Mouse (Mus musculus) T-helper 1 cell (primary cell): ENCODE data around the gene Galm.

Source experiments
- in situ Hi-C: fragments of 300-600 bp; cut with MboI, MseI; formaldehyde crosslinking; loops from one replicate; pipeline ENCODE4 v1.15.1; 2025; ENCODE audit warnings: high pct_unique_total_duplicates

Gene Galm

GRCm38 (mm10) chr17:80165741-80166140 lies 38.5 kb downstream of the Galm start:
- in situ Hi-C loops, result no loop called here

GRCm38 (mm10) chr17:80166346-80166745 lies 39.1 kb downstream of the Galm start:
- in situ Hi-C loops, result no loop called here

- in situ Hi-C loops, result no loop called here
Measured at GRCm38 (mm10) chr17:80167436-80167835, 40.2 kb downstream of the Galm start.

- in situ Hi-C loops, result no loop called here
Measured at GRCm38 (mm10) chr17:80167851-80168251, 40.6 kb downstream of the Galm start.

GRCm38 (mm10) chr17:80168425-80169182 lies 41.3 kb downstream of the Galm start:
- in situ Hi-C loops, result no loop called here

GRCm38 (mm10) chr17:80169792-80170191 lies 42.5 kb downstream of the Galm start:
- in situ Hi-C loops, result loop anchor here (5.0 kb wide), 1 partner anchor 32 kb away; no protein-coding TSS in a partner anchor

- in situ Hi-C loops, result loop anchor here (5.0 kb wide), 1 partner anchor 34 kb away; no protein-coding TSS in a partner anchor
Measured at GRCm38 (mm10) chr17:80170951-80171350, 43.7 kb downstream of the Galm start.

- in situ Hi-C loops, result loop anchor here (5.0 kb wide), 1 partner anchor 35 kb away; no protein-coding TSS in a partner anchor
Measured at GRCm38 (mm10) chr17:80171948-80172347, 44.7 kb downstream of the Galm start.

- in situ Hi-C loops, result loop anchor here (5.0 kb wide), 1 partner anchor 35 kb away; no protein-coding TSS in a partner anchor
Measured at GRCm38 (mm10) chr17:80172761-80173160, 45.5 kb downstream of the Galm start.

- in situ Hi-C loops, result loop anchor here (5.0 kb wide), 1 partner anchor 36 kb away; no protein-coding TSS in a partner anchor
Measured at GRCm38 (mm10) chr17:80173708-80174107, 46.4 kb downstream of the Galm start.

GRCm38 (mm10) chr17:80174146-80174545 lies 46.9 kb downstream of the Galm start:
- in situ Hi-C loops, result loop anchor here (5.0 kb wide), 1 partner anchor 37 kb away; no protein-coding TSS in a partner anchor

- in situ Hi-C loops, result loop anchor here (5.0 to 25.0 kb wide), 2 partner anchors 38 to 463 kb away; partner anchors contain the start of gene Cyp1b1
Measured at GRCm38 (mm10) chr17:80174699-80175385, 47.6 kb downstream of the Galm start.

GRCm38 (mm10) chr17:80175386-80175739 lies 48.1 kb downstream of the Galm start:
- in situ Hi-C loops, result loop anchor here (25.0 kb wide), 1 partner anchor 463 kb away; the partner anchor contains the start of gene Cyp1b1

- in situ Hi-C loops, result loop anchor here (25.0 kb wide), 1 partner anchor 464 kb away; the partner anchor contains the start of gene Cyp1b1
Measured at GRCm38 (mm10) chr17:80175966-80176365, 48.7 kb downstream of the Galm start.

GRCm38 (mm10) chr17:80178846-80179245 lies 51.6 kb downstream of the Galm start:
- in situ Hi-C loops, result loop anchor here (25.0 kb wide), 1 partner anchor 467 kb away; the partner anchor contains the start of gene Cyp1b1

GRCm38 (mm10) chr17:80179959-80180358 lies 52.7 kb downstream of the Galm start:
- in situ Hi-C loops, result loop anchor here (5.0 to 25.0 kb wide), 3 partner anchors 133 to 468 kb away; partner anchors contain the start of genes Atl2 and Cyp1b1

- in situ Hi-C loops, result loop anchor here (5.0 to 25.0 kb wide), 3 partner anchors 133 to 468 kb away; partner anchors contain the start of genes Atl2 and Cyp1b1
Measured at GRCm38 (mm10) chr17:80180468-80180867, 53.2 kb downstream of the Galm start.

GRCm38 (mm10) chr17:80183615-80184014 lies 56.3 kb downstream of the Galm start:
- in situ Hi-C loops, result loop anchor here (5.0 to 25.0 kb wide), 3 partner anchors 136 to 471 kb away; partner anchors contain the start of genes Atl2 and Cyp1b1

- in situ Hi-C loops, result loop anchor here (25.0 kb wide), 1 partner anchor 481 kb away; the partner anchor contains the start of gene Cyp1b1
Measured at GRCm38 (mm10) chr17:80193075-80193474, 65.8 kb downstream of the Galm start.

- in situ Hi-C loops, result loop anchor here (25.0 kb wide), 1 partner anchor 487 kb away; the partner anchor contains the start of gene Cyp1b1
Measured at GRCm38 (mm10) chr17:80199160-80199778, 72.0 kb downstream of the Galm start.

- in situ Hi-C loops, result no loop called here
Measured at GRCm38 (mm10) chr17:80205657-80206056, 78.4 kb downstream of the Galm start.
